Mouse (Mus musculus) stomach, embryonic 14.5 days (tissue): ENCODE data around the gene Zg16. TPM values are rescaled to one million over a fixed set of nuclear protein-coding genes. Genes with fewer than 3 reads are reported as not detected.

Experiments used
- ATAC-seq: fragments of 200-750 bp; cut with Nextera tagmentation; 2 replicates; pipeline ENCODE4 v1.8.0; 2017; ENCODE audit warnings: low read depth, moderate TSS enrichment; ENCODE audit not compliant: insufficient number of reproducible peaks, insufficient read depth, low FRiP score
- H3K27ac ChIP-seq: fragments of 300-500 bp; sonication (generic); 2 replicates; pipeline ENCODE4 v1.5.1; 2014; ENCODE audit warnings: mild to moderate bottlenecking, low read length, moderate library complexity, mixed read lengths
- H3K27me3 ChIP-seq: fragments of 300-500 bp; sonication (generic); 2 replicates; pipeline ENCODE4 v1.6.1; 2014; ENCODE audit warnings: low read length, control low read depth, mixed read lengths; ENCODE audit not compliant: control insufficient read depth, insufficient read depth
- H3K36me3 ChIP-seq: fragments of 300-500 bp; sonication (generic); 2 replicates; pipeline ENCODE4 v1.6.1; 2014; ENCODE audit warnings: mild to moderate bottlenecking, control low read depth, low read length, moderate library complexity, mixed read lengths; ENCODE audit not compliant: control insufficient read depth, insufficient read depth
- H3K4me1 ChIP-seq: fragments of 300-500 bp; sonication (generic); 2 replicates; pipeline ENCODE4 v1.6.1; 2014; ENCODE audit warnings: low read length, control low read depth, mixed read lengths; ENCODE audit not compliant: control insufficient read depth, insufficient read depth
- H3K4me2 ChIP-seq: fragments of 300-500 bp; sonication (generic); replicated peaks from 2 replicates; pipeline ENCODE4 v1.6.1; 2014; ENCODE audit warnings: low read depth, low read length, control low read depth
- H3K4me3 ChIP-seq: fragments of 300-500 bp; sonication (generic); 2 replicates; pipeline ENCODE4 v1.5.1; 2014; ENCODE audit warnings: low read depth, low read length, control low read depth
- H3K9ac ChIP-seq: fragments of 300-500 bp; sonication (generic); replicated peaks from 2 replicates; pipeline ENCODE4 v1.6.1; 2014; ENCODE audit warnings: low read depth, mild to moderate bottlenecking, control low read depth, low read length, moderate library complexity, mixed read lengths
- H3K9me3 ChIP-seq: fragments of 300-500 bp; sonication (generic); 2 replicates; pipeline ENCODE4 v1.6.1; 2016; ENCODE audit warnings: low read depth, low read length, control low read depth; ENCODE audit not compliant: control insufficient read depth
- WGBS: fragments of 180-500 bp; shearing (Covaris S2); extraction: QIAGEN DNeasy Blood & Tissue Kit; methylation state at CpG from one replicate; pipeline ENCODE4 v1.1.7; 2014; 5-methylcytosine and 5-hydroxymethylcytosine counted together
- polyA plus RNA-seq: library from polyadenylated mRNA; unstranded; fragments of >200 nt; fragmentation: Nextera tagmentation; extraction: Ambion mirVana; gene quantifications from 2 replicates; pipeline ENCODE4 v1.2.1, GENCODE M21; 2014

Gene Zg16
- polyA plus RNA-seq, 1 experiment from 2014 or later = not detected

DNA sequence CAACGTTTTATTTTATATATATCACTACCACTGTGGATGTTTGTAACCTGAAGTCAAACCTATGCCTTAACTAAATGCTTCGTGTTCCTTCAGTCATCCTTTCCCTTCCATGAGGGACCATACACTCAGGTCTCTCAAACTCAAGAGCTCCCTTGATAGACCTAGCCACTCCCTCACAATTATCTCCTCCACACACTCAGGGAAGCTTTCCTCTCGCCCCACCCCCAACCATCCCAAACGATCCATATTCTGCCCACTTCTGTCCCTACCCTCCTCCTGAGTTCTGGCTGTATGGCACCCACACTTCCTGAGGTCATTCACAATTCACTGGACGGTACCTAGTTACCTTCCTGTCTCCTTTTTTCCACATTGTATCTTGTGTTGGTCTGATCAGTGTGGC lies 11.4 kb upstream of the Zg16 start:
- H3K27ac ChIP-seq = no peak overlapping the region
- no peak for ATAC-seq

GRCm38 (mm10) chr7:127096456-127096855 lies 9.3 kb upstream of the Zg16 start:
- no peaks in the 10 kb centered on the region for H3K27me3 ChIP-seq
- H3K4me3 ChIP-seq = no peak overlapping the region
- no peaks in the 10 kb centered on the region for H3K9me3 ChIP-seq
- no peak for ATAC-seq
- H3K9ac ChIP-seq = no peak overlapping the region
- H3K27ac ChIP-seq = no peak overlapping the region
- 49% methylated on average over 7 of the region's 7 CpGs for WGBS
- H3K36me3 ChIP-seq = no peaks in the 10 kb centered on the region
- H3K4me1 ChIP-seq = no peaks in the 10 kb centered on the region
- H3K4me2 ChIP-seq = no peak overlapping the region

More for the DNA sequence above, 11.4 kb upstream of the Zg16 start:
- no peak overlapping the region for H3K4me2 ChIP-seq
- H3K4me3 ChIP-seq = no peak overlapping the region
- no peaks in the 10 kb centered on the region for H3K27me3 ChIP-seq
- H3K9ac ChIP-seq = no peak overlapping the region
- H3K4me1 ChIP-seq = no peaks in the 10 kb centered on the region
- no peaks in the 10 kb centered on the region for H3K36me3 ChIP-seq
- H3K9me3 ChIP-seq = no peaks in the 10 kb centered on the region
- 84% methylated on average over 5 of the region's 5 CpGs for WGBS

DNA sequence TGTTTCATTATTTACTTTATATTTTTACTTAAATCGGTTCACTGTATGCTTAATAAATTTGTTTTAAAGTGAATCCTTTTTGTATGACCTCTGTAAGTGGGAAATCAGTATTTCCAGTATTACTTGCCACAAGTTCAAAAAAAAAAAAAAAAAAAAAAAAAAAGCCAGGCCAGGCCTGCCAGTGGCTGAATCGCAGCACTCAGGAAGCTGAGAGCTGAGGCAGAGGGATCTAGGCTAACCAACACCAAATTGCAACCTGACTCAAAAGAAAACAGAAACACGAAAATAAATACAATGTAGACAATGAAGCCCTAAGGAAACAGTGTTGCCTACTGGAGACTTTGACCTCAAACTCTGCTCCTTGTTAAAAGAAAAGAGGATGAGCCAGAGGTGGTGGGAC lies 6.8 kb upstream of the Zg16 start:
- Histone ChIP-seq H3K4me3 (no peak overlapping the region), H3K9ac (no peak overlapping the region), H3K27ac (no peak overlapping the region), H3K4me2 (no peak overlapping the region), H3K27me3 (no peaks in the 10 kb centered on the region), H3K9me3 (no peaks in the 10 kb centered on the region), H3K36me3 (no peaks in the 10 kb centered on the region), H3K4me1 (0 out of 2 replicates have a peak, but pooled peaks cover 3% of the 10 kb centered on the region)
- 55% methylated on average over 3 of the region's 3 CpGs for WGBS
- ATAC-seq = no peak

- Histone ChIP-seq H3K27ac (peak within 1 kb of the TSS; percentile 6; the same call in 1 of the 2 replicates), H3K27me3 (no peaks in the 10 kb centered on the region), H3K4me2 (peak within 1 kb of the TSS; percentile 10; the same call in 1 of the 2 replicates), H3K9ac (no peak within 1 kb of the TSS), H3K9me3 (no peaks in the 10 kb centered on the region), H3K4me1 (0 out of 2 replicates have a peak, but pooled peaks cover 3% of the 10 kb centered on the region), H3K36me3 (no peaks in the 10 kb centered on the region), H3K4me3 (no peak within 1 kb of the TSS; the same call in 1 of the 2 replicates)
- ATAC-seq = peak; percentile 50; the same call in 1 of the 2 replicates
- WGBS = 56% methylated on average over 16 of the region's 16 CpGs
Measured at GRCm38 (mm10) chr7:127091114-127091896, 4.2 kb upstream of the Zg16 start, which contains the start of gene AI467606. TSS of gene AI467606 (plus strand) at chr7:127091359.

- Histone ChIP-seq H3K9me3 (no peaks in the 10 kb centered on the region), H3K27me3 (no peaks in the 10 kb centered on the region), H3K9ac (no peak overlapping the region), H3K27ac (no peak overlapping the region), H3K4me3 (no peak overlapping the region), H3K4me1 (0 out of 2 replicates have a peak, but pooled peaks cover 3% of the 10 kb centered on the region), H3K4me2 (no peak overlapping the region), H3K36me3 (no peaks in the 10 kb centered on the region)
- peak; percentile 5; the same call in 1 of the 2 replicates for ATAC-seq
- WGBS = 83% methylated on average over 20 of the region's 20 CpGs
Measured at GRCm38 (mm10) chr7:127090154-127091113, 3.3 kb upstream of the Zg16 start.

DNA sequence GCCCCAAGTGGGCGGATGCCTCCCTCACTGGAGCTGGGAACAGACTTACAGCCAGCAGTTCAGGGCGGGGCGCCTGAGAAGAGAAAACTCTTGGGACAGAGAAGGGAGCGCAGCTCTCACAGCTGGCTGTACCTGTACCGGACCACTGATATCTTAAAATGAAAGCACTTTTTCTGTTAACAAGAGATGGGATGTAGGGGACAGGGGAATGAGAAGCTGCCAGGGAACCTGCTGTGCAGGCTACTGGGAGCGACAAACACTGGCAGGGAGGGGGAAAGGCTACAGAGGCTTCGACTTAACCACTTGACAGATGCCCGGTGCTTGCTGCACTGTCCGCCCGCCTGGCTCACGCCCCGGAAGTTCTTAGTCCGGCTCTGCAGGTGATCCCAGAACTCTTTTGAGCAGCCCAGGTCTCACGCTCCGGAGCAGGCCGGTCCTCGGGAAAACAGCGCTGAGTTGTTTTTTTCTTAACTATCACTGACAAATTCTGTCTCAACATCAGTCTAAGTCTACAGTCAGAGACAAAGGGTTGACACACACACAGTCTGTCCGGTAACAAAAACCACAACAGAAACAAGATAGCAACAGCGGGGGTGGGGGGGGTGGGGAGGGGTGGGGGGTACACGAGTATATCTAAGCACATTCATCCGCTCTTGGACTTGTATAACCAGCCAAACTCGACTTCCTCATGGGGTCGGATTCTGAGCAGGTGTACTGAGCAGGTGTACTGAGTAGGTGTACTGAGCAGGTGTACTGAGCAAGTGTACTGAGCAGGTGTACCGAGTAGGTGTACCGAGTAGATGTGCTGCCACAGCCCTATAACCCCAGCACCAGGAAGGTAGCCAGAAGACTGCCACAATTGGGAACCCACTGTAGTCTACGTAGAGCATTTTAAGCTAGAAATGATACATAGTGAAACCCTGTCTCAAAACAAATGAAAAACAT lies 2.0 kb upstream of the Zg16 start:
- Histone ChIP-seq H3K27me3 (no peaks in the 10 kb centered on the region), H3K36me3 (no peaks in the 10 kb centered on the region), H3K27ac (no peak overlapping the region), H3K4me1 (0 out of 2 replicates have a peak, but pooled peaks cover 3% of the 10 kb centered on the region), H3K9ac (no peak overlapping the region), H3K9me3 (no peaks in the 10 kb centered on the region), H3K4me3 (no peak overlapping the region), H3K4me2 (peak overlapping the region; percentile 34)
- ATAC-seq = no peak
- WGBS = 16% methylated on average over 27 of the region's 27 CpGs

GRCm38 (mm10) chr7:127088083-127088482 lies 955 bp upstream of the Zg16 start:
- Histone ChIP-seq H3K27ac (no peak overlapping the region), H3K4me1 (0 out of 2 replicates have a peak, but pooled peaks cover 3% of the 10 kb centered on the region), H3K4me3 (no peak overlapping the region), H3K4me2 (no peak overlapping the region), H3K9me3 (no peaks in the 10 kb centered on the region), H3K9ac (no peak overlapping the region), H3K36me3 (no peaks in the 10 kb centered on the region), H3K27me3 (no peaks in the 10 kb centered on the region)
- no peak for ATAC-seq
- WGBS = 80% methylated on average over 3 of the region's 3 CpGs
